Mouse (Mus musculus) kidney, adult 11 months (tissue): ENCODE measurements at regions not wholly inside any gene's neighbourhood (a gene's known extent, or its start where the extent isn't known, plus 50 kb on each side); places are given as distances from the start of the nearest gene placed in this dataset.

Experiments
- DNase-seq: peaks from one replicate; pipeline ENCODE4 v3.0.0; 2022

- no peak for DNase-seq
Measured at GRCm38 (mm10) chrX:98375437-98375836, 226.9 kb downstream of the Ar start.

- peak; percentile 72 for DNase-seq
Measured at GRCm38 (mm10) chrX:98380247-98380905, 231.8 kb downstream of the Ar start.

DNA sequence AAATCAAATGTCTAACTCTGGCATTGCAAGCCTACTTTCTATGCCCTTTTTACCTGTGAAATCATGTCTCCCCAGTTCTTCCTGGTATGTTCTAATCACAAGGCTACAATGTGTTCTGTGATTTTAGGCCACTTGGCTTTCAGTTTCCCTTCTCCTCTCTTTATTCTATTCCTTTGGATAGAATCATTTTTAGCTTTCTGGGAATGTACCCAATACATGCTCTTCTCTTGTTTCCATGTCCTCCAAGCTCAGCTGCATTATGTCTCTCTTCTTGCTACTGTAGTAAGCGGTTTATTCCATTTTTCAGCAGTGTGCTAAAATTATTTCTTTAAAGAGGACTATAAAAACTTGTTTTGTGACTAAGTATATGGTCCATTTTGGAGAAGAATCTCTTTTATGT is 235.4 kb downstream of the Ar start:
- DNase-seq, result no peak

GRCm38 (mm10) chrX:98392376-98392775 is 243.8 kb downstream of the Ar start:
- no peak for DNase-seq

DNA sequence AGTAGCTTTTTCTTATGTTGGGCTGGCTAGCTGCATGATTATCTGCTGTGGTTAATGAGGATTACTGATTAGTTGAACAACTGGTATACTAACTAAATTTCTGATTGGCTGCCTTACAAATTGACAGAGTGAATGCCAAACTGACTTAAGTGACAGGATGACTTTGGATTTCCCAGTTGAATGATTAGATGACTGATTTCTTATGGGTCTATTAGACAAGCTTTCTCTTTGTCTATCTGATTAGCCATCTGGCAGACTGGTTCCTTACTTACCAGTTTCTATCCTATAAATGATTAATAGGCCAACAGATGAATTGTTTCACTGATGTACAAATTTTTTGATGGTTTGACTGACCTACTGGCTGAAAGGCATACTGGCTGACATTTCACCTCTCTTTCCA is 260.5 kb downstream of the Ar start:
- no peak for DNase-seq

- no peak for DNase-seq
Measured at GRCm38 (mm10) chrX:98419437-98419836, 270.9 kb downstream of the Ar start.

DNA sequence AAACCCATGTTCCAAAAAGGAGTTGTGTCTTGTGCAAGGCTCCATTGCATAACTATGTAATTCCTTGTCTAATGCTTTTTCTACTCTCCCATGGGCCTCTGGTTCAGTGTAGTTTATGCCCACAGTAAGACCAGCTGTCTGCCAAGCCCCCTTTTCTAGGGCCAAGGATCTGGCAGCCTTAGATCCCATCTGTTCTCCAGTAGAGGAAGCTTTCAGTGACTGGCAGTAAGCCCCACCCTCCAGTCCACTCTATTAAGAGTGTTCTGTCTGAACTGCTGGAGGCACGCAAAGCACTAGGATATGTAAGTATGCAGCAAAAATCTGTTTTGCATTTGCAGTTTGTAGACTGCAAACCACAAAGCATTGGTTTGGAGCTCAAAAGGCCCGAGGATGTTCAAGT is 303.5 kb downstream of the Ar start:
- DNase-seq, result no peak

DNA sequence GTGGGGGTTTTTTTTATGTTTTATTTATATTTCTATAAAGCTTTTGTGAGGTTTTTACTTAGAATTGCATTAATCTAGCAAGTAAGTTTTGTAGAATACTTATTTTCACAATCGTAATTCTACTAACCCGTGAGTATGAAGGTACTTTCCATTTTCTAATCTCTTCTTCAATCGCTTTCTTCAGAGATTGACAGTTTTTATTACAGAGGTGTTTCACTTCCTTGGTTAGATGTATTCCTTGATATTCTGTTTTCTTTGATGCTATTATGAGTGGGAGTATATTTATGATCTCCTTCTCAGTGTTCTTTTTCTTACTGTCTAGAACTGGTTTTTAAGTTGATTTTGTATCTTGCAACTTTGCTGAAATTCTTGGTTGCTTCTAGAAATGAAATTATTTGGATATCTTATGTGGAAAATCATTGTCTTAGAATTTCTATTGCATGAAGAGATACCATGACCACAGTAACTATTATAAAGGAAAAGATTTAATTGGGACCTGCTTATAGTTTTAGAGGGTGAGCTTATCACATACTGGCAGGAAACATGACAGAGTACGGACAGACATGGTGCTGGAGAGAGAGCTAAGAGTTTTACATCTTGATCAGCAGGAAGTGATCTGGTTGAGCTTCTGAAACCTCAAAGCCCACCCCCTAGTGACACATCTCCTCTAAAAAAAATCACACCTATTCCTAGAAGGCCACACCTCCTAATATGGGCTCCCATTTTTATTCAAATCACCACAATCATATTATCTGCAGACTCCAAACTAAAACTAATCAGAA is 328.1 kb downstream of the Ar start:
- DNase-seq, result no peak
